Mouse (Mus musculus): ENCODE results near the gene Sergef.

Gene Sergef

DNA sequence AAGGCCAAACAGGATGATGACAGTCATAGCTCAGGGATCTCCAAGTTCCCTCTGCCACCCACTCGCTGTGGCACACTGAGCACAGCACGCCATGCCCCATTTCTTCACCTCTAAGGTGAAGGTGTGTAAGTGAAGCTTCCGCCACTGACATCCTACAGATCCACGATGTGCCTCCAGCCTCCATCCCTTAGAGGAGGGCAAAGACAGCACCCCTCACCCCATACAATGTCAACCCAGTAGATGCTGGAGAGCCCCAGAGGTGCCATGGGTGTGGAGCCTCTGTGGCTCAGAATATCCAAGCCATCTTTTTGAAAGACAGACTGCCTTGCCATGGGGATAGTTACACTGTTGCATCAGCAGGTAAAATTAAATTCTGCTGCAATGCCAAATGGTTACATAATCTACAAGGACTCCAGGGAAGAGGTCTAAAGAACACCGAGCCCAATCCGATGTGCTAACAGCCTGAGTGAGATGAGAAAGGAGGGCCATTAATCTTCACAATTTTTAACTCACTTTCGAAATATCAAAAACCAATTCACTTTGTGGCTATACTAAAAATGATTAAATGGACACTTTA is 23.1 kb downstream of the Sergef start:
- no peak for DNase-seq (ENCODE audit: low spot score)

DNA sequence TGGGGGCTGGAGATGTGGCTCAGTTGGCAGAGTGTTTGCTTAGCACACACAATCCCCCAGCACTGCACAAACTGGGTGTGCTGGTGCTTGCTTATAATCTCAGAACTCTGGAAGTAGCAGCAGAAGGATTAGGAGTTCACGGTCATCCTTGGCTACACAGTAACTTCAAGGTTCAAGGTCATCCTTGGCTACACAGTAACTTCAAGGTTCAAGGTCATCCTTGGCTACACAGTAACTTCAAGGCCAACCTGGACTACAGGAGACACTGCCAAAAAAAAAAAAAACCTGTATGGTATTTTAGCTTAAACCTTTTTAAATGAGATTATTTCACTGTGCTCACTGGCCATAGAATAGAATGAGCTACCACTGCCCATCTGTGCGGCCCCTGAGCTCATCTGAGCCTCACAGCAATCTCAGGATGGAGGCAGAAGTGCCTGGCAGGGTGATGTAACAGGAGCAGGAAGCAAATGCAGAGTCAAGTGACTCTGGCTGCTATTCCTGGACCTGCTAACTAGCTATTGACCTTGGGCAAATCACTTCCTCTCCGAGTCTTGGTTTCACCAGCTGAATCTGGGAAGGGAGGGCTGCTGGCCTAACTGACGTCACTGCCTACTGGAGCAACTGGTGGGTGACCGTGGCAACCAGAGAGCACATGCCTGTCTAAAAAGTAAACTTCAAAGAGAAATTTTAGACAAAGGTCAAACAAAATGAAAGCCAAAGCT is 24.2 kb downstream of the Sergef start:
- DNase-seq (ENCODE audit: low spot score) = no peak

DNA sequence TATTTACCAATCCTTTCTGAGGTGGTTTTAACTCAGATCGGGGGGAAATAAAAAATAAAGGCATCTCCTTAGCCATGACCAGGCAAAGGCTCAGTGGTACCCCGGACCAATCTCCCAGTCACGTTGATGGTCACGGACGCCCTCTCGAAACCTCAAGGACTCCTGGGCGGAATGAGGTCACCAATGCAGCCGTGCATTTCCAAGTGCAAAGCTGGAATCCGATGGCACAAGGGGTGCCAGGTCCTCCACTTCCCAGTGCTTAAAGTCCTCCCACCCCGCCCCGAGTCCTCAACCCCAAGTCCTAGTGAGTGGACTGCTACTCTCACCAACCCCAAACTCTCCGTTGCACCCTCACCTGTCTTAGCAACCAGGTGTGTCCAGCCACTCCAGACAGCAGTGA is 25.3 kb downstream of the Sergef start:
- no peak for DNase-seq (ENCODE audit: low spot score)

DNA sequence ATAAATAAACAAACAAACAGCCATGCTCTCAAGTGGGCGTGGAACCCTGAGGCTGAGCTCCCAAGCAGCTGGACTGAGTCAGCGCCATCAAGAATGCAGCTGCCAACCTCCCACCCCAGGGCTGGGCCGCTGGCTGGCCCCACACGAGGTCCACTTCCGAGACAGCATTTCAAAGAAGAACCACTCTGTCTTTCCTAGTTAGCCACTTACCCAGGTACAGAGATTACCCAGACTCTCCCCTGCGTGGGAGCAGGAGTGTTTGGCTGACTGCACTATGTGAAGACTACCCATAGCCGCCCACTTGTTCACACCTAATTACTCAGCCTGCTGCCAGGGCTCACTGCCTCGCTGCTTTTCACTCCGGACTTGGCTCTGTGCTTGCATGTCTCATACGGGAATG is 26.5 kb downstream of the Sergef start:
- no peak for DNase-seq (ENCODE audit: low spot score)

DNA sequence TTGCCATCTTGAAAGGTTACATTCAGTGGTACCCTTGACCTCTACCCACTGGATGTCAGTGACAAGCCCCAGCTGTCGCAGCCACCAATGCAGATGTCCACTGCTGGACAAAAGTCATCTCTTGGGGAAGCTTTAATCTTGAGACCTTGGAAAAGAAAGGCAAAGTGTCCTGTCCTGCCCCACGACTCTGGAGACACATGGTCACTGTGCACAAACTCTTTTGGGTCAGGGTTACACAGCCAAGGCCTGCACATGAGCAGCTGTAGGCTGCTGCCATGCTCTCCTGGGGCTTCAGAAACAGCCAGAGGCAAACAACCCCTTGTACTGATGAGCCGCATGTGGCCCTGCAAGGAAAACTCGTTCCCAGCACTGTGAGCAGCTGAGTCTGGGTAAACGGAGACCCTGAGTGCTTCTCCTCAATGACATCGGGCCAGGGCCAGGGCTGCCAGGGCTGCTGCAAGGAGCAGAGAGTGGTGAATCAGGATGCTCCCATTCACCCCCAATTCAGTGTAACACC is 27.1 kb downstream of the Sergef start:
- DNase-seq (ENCODE audit: low spot score) = no peak

DNA sequence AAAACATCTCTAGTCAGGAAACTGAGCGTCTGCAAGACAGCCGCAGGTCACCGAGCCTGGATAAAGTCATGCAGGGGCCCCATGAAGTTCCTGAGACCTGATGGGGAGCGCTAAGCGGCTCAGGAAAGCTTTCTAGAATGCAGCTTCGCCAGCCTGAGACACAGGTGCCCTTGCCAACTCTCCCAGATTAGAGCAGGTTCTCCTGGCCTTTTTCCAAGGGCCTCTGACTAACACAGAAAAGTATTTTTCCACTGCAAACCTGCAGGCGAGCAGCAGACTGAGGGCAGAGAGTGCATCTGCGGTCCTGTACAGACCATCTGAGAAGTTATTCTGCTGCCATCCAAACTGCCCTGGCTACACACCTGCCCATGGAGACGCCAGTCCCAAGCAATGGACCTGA is 27.6 kb downstream of the Sergef start:
- no peak for DNase-seq (ENCODE audit: low spot score)

DNA sequence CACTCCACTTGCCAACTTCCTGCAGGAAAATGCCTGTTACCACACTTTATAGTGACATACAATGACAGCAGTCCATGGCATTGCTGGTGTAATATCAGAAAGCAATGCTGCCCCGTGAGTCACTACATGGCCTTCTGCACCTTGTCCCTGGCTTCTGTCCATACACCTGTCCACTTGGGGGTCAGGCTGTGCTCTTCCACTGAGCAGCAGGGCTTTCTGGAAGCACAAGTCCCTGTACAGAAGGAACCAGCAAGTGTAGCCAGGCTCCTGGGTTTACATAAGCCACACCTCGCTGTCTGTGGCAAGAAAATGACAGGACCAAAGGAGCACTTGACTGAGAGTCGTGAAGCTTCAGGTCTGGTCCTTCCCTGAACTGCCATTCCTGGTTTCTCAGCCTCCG is 30.3 kb downstream of the Sergef start:
- DNase-seq (ENCODE audit: low spot score) = no peak

DNA sequence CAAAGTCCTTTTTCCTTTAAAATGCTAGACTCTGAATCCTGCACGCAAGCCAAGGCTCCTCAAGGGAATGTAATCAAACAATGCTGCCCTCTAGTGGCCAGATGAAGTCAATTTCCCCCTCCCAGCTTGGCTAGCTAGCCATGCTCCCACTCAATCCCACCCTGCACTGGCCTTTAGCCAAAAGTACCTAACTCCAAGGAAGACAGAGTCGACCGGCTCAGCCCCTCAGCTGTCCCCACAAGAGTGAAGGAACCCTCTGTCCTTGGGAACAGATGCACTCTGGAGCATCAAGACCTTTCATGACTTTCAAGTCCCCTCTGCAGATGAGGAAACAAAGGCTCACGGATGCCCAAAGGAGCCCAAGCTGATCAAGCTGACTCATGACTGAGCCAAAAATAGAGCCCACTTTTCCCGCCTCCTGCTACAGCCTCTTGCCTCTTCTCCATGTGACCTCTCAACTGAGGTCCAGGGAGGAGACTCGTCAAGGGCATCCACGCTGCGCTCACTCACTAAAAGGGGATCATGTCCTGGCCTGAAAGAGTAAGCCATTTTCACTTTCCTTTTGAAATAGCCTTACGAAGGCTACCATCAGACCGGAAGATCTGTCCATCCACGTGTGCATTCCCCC is 32.1 kb downstream of the Sergef start:
- peak; percentile 92 for DNase-seq (ENCODE audit: low spot score)

DNA sequence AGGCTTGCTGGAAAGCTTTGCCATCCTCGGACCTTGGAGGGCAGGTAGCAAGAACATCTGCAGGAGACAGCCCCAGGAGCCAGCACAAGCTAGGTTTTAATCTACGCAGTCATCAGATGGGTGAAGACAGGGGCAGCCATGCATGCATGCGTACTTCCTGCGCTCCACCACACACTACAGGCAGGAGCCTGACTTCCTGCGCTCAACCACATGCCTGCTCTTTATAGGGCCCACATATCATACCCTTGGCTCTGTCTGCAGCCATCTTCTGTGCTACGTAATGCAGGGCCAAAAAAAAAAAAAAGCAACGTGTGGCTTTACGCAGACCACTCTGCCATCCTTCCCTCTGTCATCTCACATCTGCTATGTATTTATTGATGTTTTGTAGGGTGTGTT is 32.6 kb downstream of the Sergef start:
- DNase-seq (ENCODE audit: low spot score) = no peak

DNA sequence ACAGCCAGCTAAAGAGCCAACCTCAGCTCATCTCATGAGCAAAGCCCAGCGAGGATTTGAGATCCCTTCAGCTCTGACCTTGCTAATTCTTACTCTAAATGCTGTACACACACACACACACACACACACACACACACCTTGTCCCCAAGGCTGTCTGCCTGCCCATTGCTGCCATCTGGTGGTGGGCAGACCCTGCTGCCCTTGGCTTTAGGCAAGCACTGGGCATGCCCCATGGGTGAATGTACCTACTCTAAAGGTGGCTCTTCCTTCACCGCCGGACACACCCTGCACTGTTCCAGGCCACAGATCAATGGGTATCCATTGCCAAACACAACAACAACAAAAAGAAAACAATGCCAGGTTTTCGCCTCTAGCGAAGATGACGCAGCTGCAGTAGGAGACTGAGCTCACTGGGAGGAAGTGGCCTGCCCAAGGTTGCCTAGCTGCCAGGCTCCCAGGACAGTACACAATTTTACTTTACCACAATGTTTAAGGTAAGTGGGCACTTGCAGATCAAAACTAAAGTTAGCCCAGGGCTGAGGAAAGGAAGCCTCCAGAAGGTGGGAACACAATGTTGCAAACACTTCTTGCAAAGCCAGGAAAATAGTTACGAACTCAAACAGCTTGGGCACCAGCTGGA is 33.1 kb downstream of the Sergef start:
- DNase-seq (ENCODE audit: low spot score) = peak; percentile 77

DNA sequence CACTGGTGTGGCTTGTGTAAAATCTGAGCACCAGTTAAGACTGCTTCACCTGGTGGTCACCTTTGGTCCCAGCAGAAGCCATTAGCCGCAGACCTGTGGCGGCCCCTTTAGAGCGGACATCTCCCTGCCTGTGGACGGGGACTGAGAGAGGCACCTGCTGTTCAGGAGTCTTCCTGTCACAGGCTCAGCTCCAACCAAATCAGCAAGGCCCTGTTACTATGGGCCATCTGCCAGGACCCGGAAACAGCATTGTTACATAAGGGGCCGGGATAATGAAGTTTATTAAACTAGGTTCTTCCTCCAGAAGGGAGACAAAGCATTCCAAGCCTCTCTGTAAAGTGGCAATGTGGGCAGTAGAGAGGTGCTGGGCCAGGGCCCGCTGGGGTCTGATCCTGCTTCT is 36.6 kb downstream of the Sergef start:
- DNase-seq (ENCODE audit: low spot score) = no peak

DNA sequence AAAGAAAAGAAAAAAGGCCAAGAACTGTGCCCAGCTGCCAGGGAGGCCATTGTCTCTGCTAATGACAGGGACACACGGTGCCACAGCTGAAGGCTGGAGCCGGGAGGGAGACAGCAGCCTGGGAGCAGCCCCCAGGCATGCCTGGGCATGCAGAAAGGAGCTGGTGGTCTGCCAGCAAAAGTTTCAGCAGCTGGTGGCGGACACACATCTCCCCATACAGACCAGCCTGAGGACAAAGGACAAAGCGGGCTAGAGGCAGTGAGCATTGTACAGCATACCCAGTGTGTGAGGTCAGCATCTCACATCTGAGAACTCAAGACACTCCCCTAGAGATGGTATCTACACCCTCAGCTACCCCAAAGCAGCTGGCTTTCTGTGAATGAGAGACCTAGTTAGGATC is 37.5 kb downstream of the Sergef start:
- no peak for DNase-seq (ENCODE audit: low spot score)

DNA sequence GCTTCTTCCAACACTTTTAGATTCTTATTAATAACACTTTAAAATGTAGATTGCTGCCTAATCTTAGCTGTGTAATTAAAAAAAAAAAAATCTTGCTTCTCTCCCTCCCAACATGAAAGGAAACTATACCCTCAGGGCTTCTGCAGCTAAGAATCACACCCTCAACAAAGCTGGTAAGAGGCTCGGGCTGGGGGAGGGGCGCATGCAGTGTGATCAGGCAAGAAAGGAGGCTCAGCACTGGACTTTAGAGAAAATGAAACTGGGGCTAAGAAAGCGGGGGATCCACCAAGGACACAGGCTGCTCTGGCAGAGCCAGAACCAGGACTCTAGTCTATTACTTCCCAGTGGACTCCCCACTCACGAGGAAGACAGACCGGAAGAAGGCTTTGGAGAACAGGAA is 38.5 kb downstream of the Sergef start:
- DNase-seq (ENCODE audit: low spot score) = no peak

DNA sequence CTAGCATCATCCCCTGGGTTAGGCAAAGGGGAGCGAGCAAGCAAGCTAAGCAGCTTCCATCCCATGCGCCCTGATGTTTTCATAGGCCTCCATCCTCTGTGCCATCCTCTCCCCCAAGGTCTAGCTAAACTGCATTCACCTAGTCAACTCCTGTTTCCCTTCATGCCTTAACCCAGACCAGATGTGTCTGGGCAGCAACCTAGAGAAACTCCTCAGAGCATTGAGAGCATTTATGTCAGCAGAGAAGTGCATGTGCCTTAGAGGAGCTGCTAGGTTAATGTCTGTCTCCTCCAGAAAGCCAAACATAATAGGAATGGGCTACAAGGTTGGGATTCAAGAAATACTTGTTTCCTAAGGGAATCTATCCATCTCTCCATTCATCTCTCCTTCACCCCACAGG is 42.6 kb downstream of the Sergef start:
- DNase-seq (ENCODE audit: low spot score) = no peak

DNA sequence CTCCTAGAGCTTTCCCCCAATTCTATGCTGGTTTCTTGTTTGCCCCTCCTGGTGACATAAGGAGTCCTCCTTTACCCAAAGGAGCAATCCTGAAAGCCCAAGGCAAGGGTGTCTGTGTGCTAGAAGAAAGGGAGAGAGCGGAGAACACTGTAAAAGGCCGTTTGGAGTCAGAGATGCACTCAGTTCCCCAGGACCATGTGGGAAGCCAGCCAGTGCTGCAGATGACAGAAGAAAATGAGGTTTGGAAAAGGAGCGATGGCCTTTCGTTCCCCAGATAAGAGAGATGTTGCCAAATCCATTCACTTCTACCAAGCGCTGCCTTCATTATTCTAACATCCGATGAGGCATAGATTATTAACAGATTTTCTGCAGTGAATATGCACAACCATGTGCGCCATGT is 48.1 kb downstream of the Sergef start:
- DNase-seq (ENCODE audit: low spot score) = no peak

DNA sequence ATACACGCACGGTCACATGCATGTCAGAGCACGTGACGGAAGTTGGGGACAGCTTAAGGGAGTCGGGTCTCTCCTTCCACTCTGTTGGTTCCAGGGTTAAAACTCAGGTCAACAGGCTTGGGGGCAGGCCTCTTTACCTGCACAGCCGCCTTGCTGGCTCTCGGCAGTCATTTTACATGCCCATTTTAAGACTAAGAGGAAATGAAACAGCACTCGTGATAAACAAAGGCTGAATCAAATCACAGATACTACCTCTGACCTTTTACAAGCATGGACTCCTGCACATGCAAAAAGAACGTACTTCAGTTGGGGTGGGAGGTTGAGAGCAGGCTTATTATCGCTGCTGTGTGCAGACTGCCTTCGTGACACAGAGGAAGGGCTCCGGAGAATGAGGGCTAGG is 50.4 kb downstream of the Sergef start:
- DNase-seq (ENCODE audit: low spot score) = no peak

DNA sequence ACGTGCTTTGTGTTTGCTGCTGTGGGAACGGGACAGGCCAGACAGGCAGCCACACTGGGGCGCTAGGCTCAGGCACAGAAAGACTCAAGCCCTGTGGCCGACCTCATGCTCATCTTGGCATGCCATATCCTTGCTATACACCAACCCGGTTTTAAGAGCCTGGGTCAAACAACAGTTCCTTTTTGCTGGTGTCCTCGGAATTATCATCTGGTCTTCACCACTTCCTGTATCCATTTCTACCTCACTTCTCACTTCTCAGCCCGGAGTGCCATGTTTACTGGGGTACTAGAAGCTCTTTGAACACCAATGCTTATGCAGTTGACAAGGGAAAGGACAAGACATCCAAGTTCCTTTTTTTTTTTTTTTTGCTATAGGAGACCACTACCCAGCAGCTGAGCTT is 51.6 kb downstream of the Sergef start:
- no peak for DNase-seq (ENCODE audit: low spot score)

DNA sequence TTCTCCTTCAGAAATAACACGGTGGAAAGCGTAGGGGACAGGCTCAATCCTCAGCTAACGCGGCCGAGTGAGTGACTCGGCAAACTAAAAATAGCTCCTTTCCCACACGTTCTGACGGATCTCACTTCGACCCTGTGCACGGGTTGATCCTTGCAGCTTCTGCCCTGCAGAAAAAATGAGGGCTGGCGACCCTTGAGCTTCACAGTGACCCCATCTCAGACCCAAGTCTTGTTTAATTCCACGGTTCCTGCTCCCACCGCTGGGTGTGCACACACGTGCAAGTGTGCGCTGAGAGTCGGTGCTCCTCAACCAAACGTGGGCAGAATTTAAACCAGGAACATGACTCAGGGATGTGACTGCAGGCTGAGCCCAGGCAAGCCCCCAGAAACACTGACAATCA is 52.1 kb downstream of the Sergef start:
- DNase-seq (ENCODE audit: low spot score) = no peak

DNA sequence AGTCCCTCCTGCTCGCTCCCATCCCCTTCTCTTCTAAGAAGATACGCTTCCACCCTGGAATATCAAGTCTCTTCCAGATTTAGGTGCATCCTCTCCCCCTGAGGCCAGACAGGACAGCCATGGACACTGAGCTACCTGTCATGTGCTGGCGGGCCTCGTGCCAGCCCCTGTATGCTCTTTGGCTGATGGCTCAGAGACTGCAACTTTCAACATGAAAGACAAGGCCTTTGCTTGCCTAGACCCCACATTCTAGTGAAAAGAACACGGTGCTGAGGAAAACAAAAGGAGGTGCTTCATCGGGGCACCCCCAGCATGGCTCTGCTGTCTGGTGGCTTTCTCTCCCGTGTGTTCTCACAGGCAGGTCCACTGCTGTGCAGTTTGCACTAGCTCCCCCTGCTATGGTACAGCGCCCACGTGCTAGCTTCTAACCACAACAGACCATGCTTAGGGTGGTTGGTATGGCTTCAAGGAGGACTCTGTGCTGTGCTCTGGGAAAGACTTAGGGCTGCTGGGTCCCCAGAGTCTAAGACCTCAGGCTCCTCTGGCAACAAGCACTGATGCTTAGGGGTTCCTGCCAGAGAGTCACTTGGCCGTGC is 52.9 kb downstream of the Sergef start:
- DNase-seq (ENCODE audit: low spot score) = no peak

DNA sequence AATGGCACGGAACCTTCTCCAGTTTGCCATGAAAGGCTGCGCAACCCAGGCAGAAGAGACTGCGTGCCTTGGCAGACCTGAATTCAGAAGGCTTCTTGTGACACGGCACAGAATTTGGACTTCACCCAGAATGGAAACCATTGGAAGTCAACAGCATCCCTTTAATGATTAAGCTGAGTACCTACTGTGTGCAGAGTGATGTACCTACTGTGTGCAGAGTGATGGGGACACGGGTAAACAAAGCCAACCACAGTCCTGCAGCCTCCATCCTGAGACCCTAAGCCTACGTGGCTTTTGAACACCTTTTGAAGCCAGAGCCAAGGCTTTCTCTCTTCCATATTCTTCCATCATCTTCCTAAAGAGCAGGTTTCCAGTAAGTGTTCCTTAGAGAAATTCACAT is 56.9 kb downstream of the Sergef start:
- no peak for DNase-seq (ENCODE audit: low spot score)

DNA sequence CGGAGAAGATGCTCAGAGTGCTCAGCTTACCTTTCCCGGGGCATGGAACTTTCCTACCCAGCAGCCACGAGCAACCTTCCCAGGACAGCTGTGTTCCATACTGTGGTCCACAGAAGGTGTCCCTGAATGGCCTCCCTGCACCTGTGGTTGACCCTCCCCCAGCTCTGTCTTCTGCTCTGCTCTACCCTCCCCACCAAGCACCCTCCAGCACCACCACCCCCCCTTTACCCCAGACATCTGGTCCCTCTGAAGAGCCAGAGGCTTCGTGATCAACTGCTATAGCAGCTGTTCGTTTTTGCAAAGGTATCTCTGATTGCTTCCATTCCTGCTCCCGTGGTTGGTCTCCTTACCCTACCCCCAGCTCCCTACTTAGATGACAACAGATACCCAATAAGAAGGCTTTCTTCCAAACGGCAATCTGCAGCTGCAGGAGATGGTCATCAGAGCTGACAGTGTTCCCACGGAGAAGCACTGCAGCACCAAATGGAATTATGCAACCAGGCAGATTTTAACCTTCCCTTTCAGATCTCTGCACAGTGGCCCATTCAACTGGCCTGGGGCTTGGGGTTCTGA is 58.2 kb downstream of the Sergef start:
- DNase-seq (ENCODE audit: low spot score) = no peak

DNA sequence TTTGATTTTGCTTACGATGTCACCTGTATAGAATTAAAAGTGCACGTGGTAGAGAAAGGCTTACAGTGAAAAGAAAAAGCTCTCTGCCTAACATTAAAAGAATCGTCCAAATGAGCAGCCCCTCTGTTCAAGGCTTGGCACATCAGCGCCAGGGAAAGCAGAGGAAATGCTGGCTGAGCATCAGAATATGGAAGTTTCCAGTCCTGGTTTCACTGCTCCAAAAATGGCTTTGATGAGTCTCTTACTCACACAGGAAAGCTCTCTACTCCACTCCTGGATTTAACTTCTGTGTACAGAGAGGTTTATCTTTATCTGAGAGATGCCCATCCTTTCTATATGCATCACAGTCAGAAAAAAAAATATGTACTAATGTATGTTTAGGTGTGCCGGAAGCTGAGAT is 61.5 kb downstream of the Sergef start:
- no peak for DNase-seq (ENCODE audit: low spot score)
